Mouse (Mus musculus) testis, postnatal 14 days (tissue): Measurements from ENCODE around the gene Krtap3-3.
"Not testable (repeated sequence)": the region's sequence is repeated elsewhere in the genome, so short reads cannot be mapped to it uniquely, and the experiment has no call there.

Experiments used
- DNase-seq: peaks from one replicate; pipeline ENCODE4 v3.0.0; 2021; ENCODE audit warnings: low spot score

The Krtap3-3 gene

DNA sequence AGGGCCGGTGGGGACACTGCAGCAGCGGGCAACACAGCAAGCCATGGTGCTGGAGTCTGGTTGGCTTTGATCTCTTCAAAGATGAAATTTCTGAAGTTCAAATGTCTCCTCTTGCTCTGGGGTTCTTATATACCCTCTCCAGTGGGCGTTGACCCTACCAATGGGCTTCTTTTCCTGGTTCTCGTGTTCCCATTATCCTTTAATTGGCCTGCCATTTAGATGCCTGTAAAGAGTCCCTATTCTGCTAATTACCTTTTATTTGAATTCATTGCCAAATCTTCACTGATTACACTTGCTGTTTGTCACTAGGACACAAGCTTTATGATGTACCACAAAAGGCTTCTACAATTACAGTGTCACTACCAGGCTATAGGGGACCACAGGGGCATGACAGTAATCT, at the start of gene Krtap3-3:
Gene Krtap3-3 (minus strand): TSS at position 101 of the 400 bp plus-strand sequence.
- no peak for DNase-seq

DNA sequence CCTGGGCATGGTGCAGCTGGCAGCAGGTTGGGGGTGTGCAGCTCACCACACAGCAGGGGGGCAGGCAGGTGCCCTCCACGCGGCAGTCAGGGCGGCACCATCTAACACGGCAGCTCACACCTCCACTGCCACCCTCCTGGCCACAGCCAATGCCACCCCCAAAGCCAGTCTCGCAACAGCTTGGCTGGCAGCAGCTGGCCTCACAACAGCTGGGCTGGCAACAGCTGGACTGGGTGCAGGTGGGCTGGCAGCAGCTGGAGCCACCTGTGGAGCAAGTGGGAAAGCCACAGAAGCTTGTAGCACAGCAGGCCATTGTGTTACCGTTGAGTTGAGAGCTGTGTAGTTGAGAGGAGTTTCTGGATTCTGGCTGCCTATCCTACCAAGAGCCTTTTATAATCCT, 47.1 kb upstream of the Krtap3-3 start, which contains the start of gene Krtap9-3:
Gene Krtap9-3 (minus strand): TSS at position 364 of the 400 bp plus-strand sequence.
- DNase-seq, result not testable (repeated sequence)

DNA sequence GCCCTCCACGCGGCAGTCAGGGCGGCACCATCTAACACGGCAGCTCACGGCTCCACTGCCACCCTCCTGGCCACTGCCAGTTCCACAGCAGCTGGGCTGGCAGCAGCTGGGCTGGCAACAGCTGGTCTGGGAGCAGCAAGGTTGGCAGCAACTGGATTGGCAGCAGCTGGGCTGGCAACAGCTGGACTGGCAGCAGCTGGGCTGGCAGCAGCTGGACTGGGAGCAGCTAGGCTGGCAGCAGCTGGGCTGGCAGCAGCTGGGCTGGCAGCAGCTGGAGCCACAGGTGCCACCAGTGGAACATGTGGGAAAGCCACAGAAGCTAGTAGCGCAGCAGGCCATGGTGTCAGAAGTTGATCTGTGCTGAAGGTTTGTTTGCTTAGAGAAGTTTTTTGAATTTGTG, 40.3 kb upstream of the Krtap3-3 start, which contains the start of gene Krtap1-3:
Gene Krtap1-3 (minus strand): TSS at position 359 of the 400 bp plus-strand sequence.
- no peak for DNase-seq

DNA sequence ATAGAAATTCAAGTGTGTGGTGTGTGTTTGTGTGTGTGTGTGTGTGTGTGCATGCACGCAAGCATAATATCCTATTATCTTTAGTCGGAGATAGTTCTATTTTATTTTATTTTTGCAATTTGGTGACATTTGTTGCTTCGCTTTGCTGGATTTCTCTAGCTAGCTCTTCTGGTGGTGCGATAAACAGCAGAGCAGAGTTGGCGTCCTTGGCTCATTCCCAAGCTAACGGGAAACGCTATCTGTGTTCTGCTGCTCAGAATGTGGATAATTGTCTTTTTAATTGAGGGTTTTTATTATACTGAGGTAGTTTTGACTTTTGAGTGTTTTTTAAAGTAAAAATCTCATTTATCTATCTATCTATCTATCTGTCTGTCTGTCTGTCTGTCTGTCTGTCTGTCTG, 34.4 kb upstream of the Krtap3-3 start:
- no peak for DNase-seq

DNA sequence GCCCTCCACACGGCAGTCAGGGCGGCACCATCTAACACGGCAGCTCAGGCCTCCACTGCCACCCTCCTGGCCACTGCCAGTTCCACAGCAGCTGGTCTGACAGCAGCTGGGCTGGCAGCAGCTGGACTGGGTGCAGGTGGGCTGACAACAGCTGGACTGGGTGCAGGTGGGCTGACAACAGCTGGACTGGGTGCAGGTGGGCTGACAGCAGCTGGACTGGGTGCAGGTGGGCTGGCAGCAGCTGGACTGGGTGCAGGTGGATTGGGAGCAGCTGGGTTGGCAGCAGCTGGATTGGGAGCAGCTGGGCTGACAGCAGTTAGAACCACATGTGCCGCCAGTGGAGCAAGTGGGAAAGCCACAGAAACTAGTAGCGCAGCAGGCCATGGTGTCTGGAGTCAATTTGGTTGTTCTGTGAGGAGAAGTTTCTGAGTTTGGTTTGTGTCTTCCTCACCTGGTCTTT, 32.6 kb upstream of the Krtap3-3 start, which contains the start of gene Krtap1-4:
Gene Krtap1-4 (minus strand): TSS at position 410 of the 460 bp plus-strand sequence.
- DNase-seq, result no peak

DNA sequence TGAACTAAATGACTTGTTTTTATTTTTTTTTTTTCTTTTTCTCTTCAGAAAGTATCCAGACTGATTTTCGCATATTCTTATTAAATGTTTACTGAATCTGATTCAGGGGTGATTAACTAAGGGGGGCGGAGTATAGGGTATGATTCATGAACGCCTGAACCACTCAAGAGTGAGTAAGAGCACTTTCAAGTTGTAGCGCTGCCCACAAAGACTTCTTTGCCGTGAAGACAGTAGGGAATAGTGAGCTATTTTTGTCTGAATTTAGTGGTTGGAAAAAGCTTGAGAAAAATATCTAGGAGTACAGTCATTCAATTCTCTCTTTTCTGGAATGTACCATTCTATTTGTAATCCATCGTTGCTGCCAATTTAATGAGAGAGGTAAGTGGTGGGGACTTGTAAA, 30.9 kb upstream of the Krtap3-3 start:
- no peak for DNase-seq

DNA sequence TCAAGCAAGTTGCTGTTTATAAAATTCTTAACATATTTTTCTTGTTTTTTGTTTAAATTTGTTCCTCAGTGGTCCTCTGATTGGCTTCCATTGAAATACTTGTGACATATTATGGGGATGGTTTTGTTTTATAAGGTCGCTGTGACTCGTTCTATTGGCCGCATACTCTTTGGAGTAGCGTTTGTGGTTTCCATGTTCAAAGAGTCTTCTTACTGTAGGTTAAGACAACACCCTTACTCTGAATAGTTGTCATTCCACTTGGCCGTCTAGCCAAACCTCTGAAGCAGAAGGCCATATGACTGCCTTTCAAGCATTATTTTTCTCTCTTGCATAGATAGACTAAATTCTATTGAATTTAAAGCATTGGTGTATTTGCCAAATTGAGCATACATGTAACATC, 30.4 kb upstream of the Krtap3-3 start:
- DNase-seq, result no peak

DNA sequence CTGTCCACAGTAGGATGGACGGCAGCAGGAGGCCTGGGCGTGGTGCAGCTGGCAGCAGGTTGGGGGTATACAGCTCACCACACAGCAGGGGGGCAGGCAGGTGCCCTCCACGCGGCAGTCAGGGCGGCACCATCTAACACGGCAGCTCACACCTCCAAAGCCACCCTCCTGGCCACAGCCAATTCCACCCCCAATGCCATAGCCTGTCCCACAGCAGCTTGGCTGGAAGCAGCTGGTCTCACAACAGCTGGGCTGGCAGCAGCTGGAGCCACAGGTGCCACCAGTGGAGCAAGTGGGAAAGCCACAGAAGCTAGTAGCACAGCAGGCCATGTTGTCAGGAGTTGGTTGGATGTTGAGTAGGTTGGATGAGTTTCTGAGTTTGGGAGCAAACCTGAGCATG, 30.0 kb upstream of the Krtap3-3 start, which contains the start of gene Krtap1-5:
Gene Krtap1-5 (minus strand): TSS at position 381 of the 400 bp plus-strand sequence.
- no peak for DNase-seq

DNA sequence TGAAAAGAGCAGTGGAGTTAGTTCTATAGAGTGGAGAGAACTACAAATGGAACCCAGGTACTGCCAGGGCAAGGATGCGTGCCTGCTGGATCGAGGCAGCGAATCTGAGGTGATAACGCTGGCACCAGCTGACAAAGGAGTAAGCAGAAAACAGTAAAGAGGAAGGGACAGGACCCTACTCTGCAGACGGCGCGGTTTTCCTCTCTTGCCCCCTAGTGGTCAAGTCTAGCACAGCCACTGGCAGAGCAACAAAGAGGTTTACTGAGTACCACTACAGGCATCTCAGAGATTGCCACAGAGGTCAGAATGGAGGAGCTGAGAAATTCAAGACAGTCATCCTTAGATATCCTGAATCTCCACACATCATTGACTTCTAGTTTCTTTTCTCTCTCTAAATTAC, 23.4 kb upstream of the Krtap3-3 start:
- peak; percentile 68 for DNase-seq

DNA sequence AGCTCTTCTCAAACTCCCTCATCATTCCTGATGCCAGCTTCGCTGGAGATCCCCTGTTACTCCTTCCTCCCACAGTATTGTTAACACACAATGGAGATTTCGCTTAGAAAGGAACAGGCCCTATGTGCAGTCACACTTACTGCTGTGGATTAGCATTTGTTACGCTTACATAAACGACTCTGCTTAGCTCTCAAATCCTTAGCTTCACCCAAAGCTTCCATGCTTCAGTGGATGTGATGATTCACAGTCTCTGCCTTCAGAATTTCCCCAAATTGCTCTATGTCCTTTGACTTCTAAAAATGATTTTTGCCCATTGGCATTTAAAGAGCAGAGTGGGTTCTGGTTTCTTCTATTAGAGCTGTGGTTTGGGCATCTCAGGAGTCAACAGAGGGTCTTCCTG, 22.5 kb upstream of the Krtap3-3 start:
- no peak for DNase-seq

DNA sequence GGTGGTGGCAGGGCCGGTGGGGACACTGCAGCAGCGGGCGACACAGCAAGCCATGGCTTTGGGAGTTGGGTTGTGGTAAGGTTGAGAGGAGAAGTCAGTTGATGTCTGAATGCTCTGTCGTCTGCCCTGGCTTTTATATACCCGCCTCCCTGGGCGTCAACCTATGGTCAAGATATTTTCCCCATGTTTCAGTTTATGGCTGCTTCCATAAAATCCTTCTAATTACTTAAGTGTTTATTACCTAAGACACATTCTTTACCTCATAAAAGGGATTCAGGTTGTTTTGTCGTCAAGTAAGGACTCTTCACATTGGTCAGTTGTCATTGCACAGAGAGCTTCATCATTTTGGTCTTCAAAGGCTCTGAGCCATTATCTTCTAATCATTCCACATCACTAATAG, 15.9 kb upstream of the Krtap3-3 start, which contains the start of gene Krtap3-1:
Gene Krtap3-1 (minus strand): TSS at position 101 of the 400 bp plus-strand sequence.
- no peak for DNase-seq

DNA sequence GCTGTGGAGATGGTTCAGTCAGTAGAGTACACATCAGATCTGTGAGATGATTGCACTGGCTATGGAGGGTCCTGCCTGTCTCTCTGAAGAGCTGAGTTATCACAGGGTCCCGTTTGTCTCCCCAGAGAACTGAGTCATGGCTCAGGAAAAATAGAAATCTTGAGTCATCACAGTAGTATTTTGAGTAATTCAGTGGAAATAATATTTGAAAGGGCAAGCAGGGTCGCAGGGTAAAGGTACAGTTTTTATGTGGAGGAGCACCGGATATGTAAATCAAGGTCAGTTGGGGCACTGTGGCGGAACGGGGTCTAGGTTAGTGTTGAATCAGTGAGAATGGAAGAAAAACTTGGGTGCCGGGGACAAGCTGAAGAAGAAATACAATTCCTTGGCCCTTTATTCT, 11.9 kb upstream of the Krtap3-3 start:
- no peak for DNase-seq

DNA sequence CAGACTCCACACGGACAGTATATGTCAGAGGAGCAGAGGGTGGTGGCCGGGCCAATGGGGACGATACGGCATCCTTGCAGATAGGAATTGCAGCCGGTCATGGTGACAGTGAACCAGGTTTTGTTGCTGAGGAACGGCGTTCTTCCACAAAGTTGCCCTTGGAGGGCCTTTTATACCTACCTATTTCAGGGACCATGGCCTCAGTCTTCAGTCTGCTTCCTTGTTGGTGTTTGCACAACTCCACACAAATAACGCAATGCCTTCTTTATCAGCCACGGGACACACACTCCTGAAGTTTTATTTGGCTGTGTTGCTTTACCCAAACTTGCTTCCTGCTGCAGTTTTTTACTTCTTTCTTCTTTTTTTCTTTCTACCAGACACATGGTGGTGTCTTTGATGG, 8.7 kb upstream of the Krtap3-3 start, which contains the start of gene Gm11939:
Gene Gm11939 (minus strand): TSS at position 101 of the 400 bp plus-strand sequence.
- DNase-seq, result no peak

DNA sequence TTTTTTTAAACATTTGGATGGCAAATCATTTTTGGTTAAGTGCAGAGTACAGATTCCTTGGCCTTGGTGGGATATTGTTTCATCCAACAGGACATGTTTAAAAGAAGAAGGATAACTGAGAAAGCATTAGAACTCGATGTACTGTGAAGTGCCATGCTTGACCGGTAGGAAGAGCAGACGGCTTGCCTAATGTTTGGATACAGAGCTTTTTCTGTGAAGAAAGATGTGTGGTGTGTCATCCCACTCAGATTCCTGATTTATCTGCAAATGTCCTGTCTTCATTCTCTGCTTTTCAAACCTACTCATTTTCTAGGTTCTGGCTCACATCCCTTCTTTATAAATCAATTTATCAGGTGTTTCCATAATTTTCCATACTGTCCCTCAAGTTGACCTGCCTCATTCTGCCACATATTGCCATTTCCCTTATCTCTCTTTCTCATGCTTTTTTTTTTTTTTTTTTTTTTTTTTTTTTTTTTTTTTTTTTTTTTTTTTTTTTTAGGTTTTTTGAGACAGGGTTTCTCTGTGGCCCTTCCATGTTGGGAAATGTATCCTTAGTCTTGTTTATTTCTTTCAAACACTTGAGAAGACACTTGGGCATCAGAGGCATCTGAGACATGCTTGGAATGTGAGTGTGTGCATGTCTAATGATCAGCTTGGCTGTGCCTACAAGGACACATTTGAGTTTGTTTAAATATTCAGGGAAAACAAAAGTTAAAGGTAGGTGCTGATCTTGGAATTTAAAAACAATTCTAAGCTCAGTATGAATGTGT, 7.5 kb upstream of the Krtap3-3 start:
- no peak for DNase-seq

DNA sequence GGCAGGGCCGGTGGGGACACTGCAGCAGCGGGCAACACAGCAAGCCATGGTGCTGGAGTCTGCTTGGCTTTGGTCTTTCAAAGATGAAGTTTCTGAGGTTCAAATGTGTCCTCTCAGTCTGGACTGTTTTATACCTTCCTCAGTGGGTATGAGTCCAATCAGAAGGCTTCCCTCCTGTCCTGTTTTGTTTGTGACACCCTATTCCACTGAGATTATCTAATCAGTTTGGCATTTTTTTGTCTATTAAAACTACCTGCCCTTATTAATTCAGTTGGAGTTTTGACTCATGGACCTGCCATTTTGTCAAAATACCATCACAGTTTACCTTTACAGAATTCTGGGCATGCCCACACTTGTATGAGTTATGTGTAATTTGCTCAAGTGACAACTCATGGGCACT, 6.1 kb upstream of the Krtap3-3 start, which contains the start of gene Krtap3-2:
Gene Krtap3-2 (minus strand): TSS at position 101 of the 400 bp plus-strand sequence.
- DNase-seq, result no peak

DNA sequence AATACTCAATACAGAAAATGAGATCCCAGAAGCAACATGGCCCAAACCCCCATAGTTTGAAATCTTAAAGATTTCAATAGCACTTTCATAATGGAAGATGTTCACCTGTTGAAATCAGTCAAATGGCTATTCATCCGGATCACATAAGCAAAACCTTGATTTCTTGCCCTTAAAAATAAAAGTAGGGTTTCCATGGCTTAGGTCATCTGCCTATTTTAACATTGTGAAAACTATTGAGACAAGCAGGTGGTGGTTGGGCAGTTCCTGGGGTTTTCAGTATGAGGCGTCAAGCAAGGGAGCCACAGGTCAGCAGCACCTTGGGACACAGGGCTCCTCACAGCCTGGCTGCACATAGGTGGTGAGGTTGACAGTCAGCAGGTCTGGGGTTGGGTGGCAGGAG, 5.5 kb upstream of the Krtap3-3 start:
- no peak for DNase-seq

DNA sequence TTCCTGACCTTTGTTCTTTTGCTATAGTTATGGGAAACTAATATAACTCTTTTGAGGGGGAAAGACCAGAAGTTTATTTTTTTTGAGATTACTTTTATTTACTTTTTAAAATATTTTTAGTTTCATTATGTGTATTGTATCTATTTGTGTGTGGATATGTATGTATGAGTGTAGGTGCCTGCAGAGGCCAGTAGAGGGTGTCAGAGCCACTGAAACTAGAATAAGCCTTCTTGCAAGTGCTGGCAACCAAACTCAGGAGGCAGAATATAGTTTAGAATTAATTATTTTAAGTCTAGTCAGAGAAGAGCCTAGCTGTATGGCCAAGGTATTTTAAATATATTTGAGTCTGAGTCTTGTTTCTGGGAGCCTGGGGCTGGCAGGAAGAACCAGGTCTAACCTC, 2.8 kb downstream of the Krtap3-3 start:
- DNase-seq, result no peak

DNA sequence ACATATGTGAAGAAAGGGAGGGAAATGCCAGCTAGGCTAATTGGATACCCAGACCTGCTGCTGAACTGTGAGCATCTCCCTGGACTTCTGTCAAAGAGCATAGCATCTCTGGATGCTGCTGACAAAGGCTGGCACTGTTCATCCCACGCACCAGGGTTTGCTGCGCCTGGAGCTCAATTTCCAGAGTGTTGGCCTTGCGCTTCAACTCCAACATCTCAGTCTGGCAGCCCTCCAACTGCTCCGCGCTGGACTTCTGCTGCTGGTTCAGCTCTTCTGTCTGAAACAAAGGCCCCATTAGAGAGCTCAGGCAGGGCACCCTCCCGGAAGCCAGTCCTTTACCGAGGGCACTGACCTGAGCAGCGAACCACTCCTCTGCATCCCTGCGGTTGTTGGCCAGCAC, 10.9 kb downstream of the Krtap3-3 start:
- peak; percentile 66 for DNase-seq

DNA sequence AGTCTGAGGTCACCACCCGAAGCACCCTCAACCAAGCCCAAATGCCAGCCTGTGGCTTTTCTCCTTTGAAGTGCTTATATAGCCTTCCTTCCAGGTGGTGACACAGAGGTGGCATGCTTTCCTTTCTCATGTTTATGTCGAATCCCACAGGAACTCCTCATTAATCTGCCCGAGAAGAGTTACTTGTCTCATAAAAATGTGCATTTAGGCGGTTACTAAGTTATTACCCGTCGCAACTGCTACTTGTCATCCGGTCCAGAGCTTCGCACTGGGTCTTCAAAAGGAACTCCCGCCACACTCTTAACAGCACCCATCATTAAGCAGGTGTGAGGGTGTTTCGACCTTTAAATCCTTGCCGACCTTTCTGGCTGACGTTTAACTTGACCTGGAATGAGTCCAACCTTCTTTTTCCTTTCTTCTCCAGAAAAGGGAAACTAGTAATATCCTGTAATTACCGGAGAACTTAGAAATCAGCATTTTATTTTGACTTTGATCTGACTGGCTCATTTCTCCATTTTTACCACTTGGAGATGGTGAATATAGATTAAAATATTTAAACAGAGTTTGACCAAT, 29.3 kb downstream of the Krtap3-3 start, which contains the start of gene Krt39:
Gene Krt39 (minus strand): TSS at position 51 of the 573 bp plus-strand sequence.
- no peak for DNase-seq

DNA sequence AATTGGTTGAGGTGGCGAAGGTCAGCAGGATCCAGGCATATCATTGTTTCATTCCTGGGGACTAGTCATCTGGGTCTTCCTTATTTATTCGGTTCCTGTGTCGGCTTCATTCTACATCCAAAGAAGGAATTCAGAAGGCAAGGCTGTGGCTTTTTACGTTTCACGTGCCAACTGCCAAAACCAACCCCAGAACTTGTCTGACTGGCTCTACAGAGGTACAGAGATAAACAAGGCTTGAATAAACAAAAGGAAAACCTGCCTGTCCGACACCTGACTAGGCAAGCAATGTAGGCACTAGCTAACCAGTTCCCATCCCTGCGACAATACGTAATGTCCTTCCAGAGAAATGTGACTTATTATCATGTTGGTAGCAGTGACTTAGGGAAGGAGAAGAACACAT, 36.6 kb downstream of the Krtap3-3 start:
- no peak for DNase-seq
